Mouse (Mus musculus): ENCODE data around the gene Ano9. TPM values are rescaled to one million over a fixed set of nuclear protein-coding genes. Genes with fewer than 3 reads are reported as not detected.

Gene Ano9
- polyA plus RNA-seq, 1 experiment from 2014 or later = 0.69 TPM

DNA sequence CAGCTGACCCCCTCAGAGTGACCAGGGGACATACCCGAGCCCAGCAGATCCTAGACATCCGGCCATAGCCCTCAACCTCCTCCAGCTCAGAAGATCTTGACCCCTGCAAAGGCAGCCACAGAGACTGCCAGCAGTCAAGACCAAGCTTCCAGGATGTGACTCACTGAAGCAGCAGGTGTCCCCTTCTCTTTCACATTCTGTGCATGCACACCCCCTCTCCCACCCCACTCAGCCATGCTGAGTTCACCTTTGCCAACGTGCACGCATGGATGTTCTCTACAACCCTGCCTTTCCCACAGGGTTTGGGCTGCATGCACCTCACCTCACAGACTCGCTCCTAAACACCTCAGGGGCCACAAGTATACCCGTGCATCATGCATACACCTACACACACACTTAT, 21.6 kb downstream of the Ano9 start:
- H3K4me3 ChIP-seq = no peak overlapping the region
- no peaks in the 10 kb centered on the region for H3K9me3 ChIP-seq
- no peak for DNase-seq (ENCODE audit: extremely low spot score, low spot score)
- H3K27ac ChIP-seq = no peak overlapping the region
- H3K4me1 ChIP-seq = peaks cover 46% of the 10 kb centered on the region
- H3K36me3 ChIP-seq (replicated peaks) = no peaks in the 10 kb centered on the region
- 88% methylated on average over 6 of the region's 6 CpGs for WGBS
- H3K27me3 ChIP-seq (ENCODE audit: poor library complexity, severe bottlenecking) = peaks cover 85% of the 10 kb centered on the region

DNA sequence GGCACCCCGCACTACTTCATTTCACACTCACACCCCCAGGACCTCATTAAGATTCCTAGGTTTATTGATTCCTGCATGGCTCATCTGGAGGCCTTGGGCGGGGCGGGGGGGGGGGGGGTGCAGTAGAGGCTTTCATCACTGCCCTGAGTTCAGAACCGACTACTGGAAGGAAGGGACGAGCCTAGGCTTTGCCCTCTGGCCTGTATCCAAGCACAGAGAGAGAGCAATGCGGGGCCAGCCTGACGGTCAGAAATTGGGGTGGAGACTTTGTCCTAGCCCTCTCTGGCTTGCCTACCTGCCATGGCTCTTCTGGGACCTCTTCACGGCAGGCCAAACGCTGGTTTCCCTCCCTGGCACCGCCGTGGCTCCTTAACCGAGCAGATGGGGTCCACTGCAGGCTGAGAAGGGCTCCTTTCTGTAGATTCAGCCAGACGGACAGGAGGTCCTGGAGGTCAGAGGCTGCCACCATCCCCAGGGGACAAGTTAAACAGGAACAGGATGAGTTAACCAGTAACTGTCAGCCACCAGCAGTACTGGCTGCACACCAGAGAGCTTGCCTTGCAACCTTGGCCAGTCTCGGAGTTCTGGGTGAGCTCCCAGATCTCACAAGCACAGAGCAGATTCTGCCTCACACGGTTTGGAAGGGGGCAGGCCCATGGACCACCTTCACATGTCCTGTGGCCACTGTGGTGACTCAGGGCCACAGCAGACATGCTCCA, 23.0 kb downstream of the Ano9 start:
- Histone ChIP-seq H3K27ac (no peak overlapping the region), H3K27me3 (ENCODE audit: poor library complexity, severe bottlenecking) (peaks cover 85% of the 10 kb centered on the region), H3K9me3 (no peaks in the 10 kb centered on the region), H3K4me3 (no peak overlapping the region), H3K4me1 (peaks cover 41% of the 10 kb centered on the region), H3K36me3 (replicated peaks) (no peaks in the 10 kb centered on the region)
- DNase-seq (ENCODE audit: extremely low spot score, low spot score) = no peak
- WGBS = 70% methylated on average over 15 of the region's 15 CpGs

DNA sequence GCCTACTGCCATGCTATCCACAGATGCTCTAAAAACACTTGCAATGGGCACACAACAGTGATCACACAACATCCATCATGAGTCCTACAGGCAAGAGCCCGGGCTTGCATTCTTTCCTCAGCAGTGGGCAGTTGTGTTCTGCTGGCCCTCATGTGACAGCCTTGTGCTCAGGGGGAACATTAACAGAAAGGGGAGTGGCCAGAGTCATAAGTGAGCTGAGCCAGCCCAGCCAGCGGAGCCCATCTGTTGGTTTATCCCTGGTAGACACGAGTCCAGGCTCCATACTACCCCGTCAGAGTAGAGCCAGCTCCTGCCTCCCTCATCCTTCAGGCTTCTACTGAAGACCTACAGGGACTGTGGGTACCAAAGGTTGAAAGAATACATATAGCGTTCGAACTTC, 23.7 kb downstream of the Ano9 start:
- Histone ChIP-seq H3K9me3 (no peaks in the 10 kb centered on the region), H3K27me3 (ENCODE audit: poor library complexity, severe bottlenecking) (peaks cover 85% of the 10 kb centered on the region), H3K4me3 (no peak overlapping the region), H3K4me1 (peaks cover 38% of the 10 kb centered on the region), H3K36me3 (replicated peaks) (no peaks in the 10 kb centered on the region), H3K27ac (no peak overlapping the region)
- DNase-seq (ENCODE audit: extremely low spot score, low spot score) = no peak
- 91% methylated on average over 6 of the region's 6 CpGs for WGBS

DNA sequence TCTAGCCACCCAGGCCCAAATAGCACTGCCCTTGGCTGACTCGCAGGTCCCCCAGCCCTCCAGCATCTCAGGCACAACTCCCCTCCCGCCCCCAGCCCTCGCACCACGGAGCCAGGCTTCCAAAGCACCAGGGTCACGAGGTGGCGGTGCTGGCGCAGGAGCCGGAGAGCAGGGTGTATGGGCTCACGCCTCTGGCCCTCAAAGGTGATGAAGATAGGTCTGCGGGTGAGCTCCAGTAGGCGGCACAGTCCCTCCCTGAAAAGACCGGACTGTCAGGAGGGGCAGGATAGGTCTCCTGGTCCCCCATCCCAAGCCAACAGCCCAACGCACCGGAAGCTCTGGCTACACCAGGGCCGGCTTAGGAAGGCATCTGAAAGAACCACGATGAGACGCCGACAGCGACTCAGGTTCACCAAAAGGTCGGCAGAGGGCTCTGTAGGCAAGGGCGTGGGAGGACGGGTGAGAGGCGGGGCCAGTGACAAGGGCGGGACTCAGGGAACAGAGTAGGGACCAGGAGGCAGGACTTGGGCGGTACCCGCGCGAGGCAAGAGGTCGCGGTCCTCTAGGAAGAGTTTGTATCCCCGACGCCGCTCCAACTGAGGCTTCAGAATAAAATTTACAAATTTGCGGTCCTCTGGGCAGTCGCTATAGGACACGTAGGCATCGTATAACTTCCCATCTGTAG, 25.4 kb downstream of the Ano9 start:
- peak overlapping the region; percentile 45 for H3K4me3 ChIP-seq
- DNase-seq (ENCODE audit: extremely low spot score, low spot score) = peak; percentile 86
- 8% methylated on average over 37 of the region's 37 CpGs for WGBS
- no peaks in the 10 kb centered on the region for H3K9me3 ChIP-seq
- no peaks in the 10 kb centered on the region for H3K36me3 ChIP-seq (replicated peaks)
- peaks cover 85% of the 10 kb centered on the region for H3K27me3 ChIP-seq (ENCODE audit: poor library complexity, severe bottlenecking)
- peaks cover 53% of the 10 kb centered on the region for H3K4me1 ChIP-seq
- H3K27ac ChIP-seq = peak overlapping the region; percentile 78

- Histone ChIP-seq H3K27ac (no peak overlapping the region), H3K9me3 (no peaks in the 10 kb centered on the region), H3K27me3 (ENCODE audit: poor library complexity, severe bottlenecking) (peaks cover 84% of the 10 kb centered on the region), H3K36me3 (replicated peaks) (no peaks in the 10 kb centered on the region), H3K4me1 (peaks cover 45% of the 10 kb centered on the region), H3K4me3 (no peak overlapping the region)
- WGBS = 66% methylated on average over 8 of the region's 8 CpGs
- DNase-seq (ENCODE audit: extremely low spot score, low spot score) = no peak
Observed at GRCm38 (mm10) chr7:141090228-141090627, 27.4 kb downstream of the Ano9 start.

GRCm38 (mm10) chr7:141088473-141088872, 29.1 kb downstream of the Ano9 start:
- Histone ChIP-seq H3K27ac (no peak overlapping the region), H3K4me3 (peak overlapping the region; percentile 35), H3K27me3 (ENCODE audit: poor library complexity, severe bottlenecking) (peaks cover 69% of the 10 kb centered on the region), H3K4me1 (peaks cover 36% of the 10 kb centered on the region), H3K9me3 (no peaks in the 10 kb centered on the region), H3K36me3 (replicated peaks) (no peaks in the 10 kb centered on the region)
- DNase-seq (ENCODE audit: extremely low spot score, low spot score) = no peak
- 24% methylated on average over 18 of the region's 18 CpGs for WGBS

DNA sequence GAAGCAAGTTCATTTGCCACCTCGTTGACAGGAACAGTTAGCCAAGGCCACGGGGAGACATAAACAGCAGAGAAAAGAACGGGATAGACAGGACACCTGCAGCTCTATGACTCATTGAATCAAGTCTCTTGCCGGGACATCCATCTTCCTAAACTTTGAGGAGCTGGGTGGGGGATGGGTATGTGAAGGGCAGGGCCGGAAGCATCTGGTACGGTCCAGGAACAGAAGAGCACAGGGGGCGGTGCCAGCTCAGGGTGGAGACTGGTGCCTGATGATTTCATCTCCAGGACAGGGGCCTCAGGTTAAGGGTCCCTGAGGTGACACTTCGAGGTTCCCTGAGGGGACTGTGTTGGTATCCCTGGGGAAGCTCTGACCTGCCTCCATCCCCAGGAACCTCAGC, 29.7 kb downstream of the Ano9 start:
- Histone ChIP-seq H3K27ac (no peak overlapping the region), H3K36me3 (replicated peaks) (no peaks in the 10 kb centered on the region), H3K9me3 (no peaks in the 10 kb centered on the region; the same call in 1 of the 2 replicates), H3K4me3 (no peak overlapping the region), H3K27me3 (ENCODE audit: poor library complexity, severe bottlenecking) (peaks cover 64% of the 10 kb centered on the region), H3K4me1 (peaks cover 34% of the 10 kb centered on the region)
- WGBS = 57% methylated on average over 8 of the region's 8 CpGs
- no peak for DNase-seq (ENCODE audit: extremely low spot score, low spot score)

DNA sequence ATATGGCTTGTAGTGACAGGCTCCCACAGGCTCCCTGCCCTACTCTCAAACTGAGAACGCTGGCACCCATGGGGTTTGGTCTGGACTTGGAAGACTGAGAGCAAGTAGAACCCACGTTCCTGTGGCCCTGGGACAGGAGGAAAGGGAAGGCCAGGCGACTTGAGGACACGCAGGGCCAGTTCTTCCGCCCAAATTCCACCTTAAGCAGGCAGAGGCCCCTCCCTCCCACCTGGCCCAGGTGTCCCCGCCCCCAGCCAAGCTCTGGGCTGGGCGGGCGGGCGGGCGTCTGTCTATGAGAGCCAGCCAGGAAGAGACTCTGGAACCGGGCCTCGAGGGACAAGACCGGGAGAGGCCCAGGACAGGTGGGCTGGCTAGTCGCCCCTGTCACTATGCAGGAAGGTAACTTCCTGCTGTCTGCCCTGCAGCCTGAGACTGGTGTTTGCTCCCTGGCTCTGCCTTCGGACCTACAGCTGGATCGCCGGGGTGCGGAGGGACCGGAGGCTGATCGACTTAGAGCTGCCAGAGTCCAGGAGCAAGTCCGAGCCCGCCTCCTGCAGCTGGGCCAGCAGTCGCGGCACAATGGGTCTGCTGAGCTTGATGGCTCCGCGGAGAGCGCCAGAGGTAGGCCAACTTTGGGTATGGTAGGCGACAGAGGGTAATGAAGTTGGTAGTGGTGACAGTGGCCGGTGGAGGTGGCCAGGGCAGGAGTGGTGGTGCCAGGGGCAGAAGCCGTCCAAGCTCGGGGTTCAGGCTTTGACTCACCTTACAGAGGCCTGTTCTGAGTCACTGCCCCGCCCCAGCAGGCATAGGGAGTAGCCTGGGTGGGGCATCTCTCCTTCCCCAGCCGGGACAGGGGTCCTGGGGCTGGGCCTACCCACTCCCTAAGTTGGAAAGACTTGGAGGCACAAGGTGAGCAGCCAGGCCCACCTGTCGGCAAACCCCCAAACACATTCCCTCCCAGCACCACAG, 37.8 kb downstream of the Ano9 start:
- WGBS = 20% methylated on average over 34 of the region's 34 CpGs
- DNase-seq (ENCODE audit: extremely low spot score, low spot score) = no peak
- H3K36me3 ChIP-seq (replicated peaks) = no peaks in the 10 kb centered on the region
- peaks cover 20% of the 10 kb centered on the region; the same call in 1 of the 2 replicates for H3K4me1 ChIP-seq
- no peak overlapping the region; the same call in 1 of the 2 replicates for H3K4me3 ChIP-seq
- H3K27me3 ChIP-seq (ENCODE audit: poor library complexity, severe bottlenecking) = peaks cover 42% of the 10 kb centered on the region
- H3K27ac ChIP-seq = 0 out of 2 replicates have a peak overlapping the region, but pooled peaks have one; percentile 20
- no peaks in the 10 kb centered on the region; the same call in 1 of the 2 replicates for H3K9me3 ChIP-seq

DNA sequence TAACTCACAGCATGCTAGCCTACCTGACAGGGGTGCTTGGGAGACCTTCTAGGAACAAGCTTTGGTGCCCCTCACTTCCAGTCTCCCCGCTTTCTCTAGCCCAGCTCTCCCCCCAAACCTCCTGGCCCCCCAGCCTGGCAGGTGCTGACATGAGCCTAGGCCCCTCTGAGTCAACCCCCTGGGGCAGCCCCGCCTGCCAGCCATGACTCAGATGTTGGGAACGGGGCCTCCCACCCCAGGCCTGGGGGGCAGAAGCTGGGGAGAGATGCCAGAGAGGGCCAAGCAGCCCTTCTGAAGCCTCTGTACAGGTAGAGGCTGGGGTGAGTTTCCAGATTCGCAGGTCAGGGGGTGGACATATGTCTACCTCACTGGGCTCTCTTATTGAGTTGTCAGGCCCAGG, 38.7 kb downstream of the Ano9 start:
- peaks cover 42% of the 10 kb centered on the region for H3K27me3 ChIP-seq (ENCODE audit: poor library complexity, severe bottlenecking)
- peaks cover 20% of the 10 kb centered on the region; the same call in 1 of the 2 replicates for H3K4me1 ChIP-seq
- no peaks in the 10 kb centered on the region; the same call in 1 of the 2 replicates for H3K9me3 ChIP-seq
- DNase-seq (ENCODE audit: extremely low spot score, low spot score) = no peak
- no peak overlapping the region for H3K4me3 ChIP-seq
- no peaks in the 10 kb centered on the region for H3K36me3 ChIP-seq (replicated peaks)
- H3K27ac ChIP-seq = no peak overlapping the region
- 87% methylated on average over 4 of the region's 4 CpGs for WGBS

- H3K27me3 ChIP-seq (ENCODE audit: poor library complexity, severe bottlenecking) = peaks cover 41% of the 10 kb centered on the region
- no peaks in the 10 kb centered on the region for H3K36me3 ChIP-seq (replicated peaks)
- H3K4me1 ChIP-seq = peaks cover 20% of the 10 kb centered on the region; the same call in 1 of the 2 replicates
- no peak within 1 kb of the TSS for H3K4me3 ChIP-seq
- no peaks in the 10 kb centered on the region; the same call in 1 of the 2 replicates for H3K9me3 ChIP-seq
- WGBS = 92% methylated on average over 15 of the region's 15 CpGs
- H3K27ac ChIP-seq = no peak within 1 kb of the TSS
- DNase-seq (ENCODE audit: extremely low spot score, low spot score) = no peak
Observed at GRCm38 (mm10) chr7:141077841-141078240, 39.8 kb downstream of the Ano9 start, which contains the start of gene Pkp3. Gene Pkp3, plus strand, starts transcription at chr7:141078218.

GRCm38 (mm10) chr7:141073782-141074181, 43.8 kb downstream of the Ano9 start:
- H3K9me3 ChIP-seq = no peaks in the 10 kb centered on the region
- H3K27me3 ChIP-seq (ENCODE audit: poor library complexity, severe bottlenecking) = peaks cover 48% of the 10 kb centered on the region
- peaks cover 25% of the 10 kb centered on the region for H3K4me1 ChIP-seq
- DNase-seq (ENCODE audit: extremely low spot score, low spot score) = no peak
- no peak overlapping the region for H3K4me3 ChIP-seq
- 85% methylated on average over 4 of the region's 4 CpGs for WGBS
- H3K27ac ChIP-seq = no peak overlapping the region
- peaks cover 2% of the 10 kb centered on the region for H3K36me3 ChIP-seq (replicated peaks)

DNA sequence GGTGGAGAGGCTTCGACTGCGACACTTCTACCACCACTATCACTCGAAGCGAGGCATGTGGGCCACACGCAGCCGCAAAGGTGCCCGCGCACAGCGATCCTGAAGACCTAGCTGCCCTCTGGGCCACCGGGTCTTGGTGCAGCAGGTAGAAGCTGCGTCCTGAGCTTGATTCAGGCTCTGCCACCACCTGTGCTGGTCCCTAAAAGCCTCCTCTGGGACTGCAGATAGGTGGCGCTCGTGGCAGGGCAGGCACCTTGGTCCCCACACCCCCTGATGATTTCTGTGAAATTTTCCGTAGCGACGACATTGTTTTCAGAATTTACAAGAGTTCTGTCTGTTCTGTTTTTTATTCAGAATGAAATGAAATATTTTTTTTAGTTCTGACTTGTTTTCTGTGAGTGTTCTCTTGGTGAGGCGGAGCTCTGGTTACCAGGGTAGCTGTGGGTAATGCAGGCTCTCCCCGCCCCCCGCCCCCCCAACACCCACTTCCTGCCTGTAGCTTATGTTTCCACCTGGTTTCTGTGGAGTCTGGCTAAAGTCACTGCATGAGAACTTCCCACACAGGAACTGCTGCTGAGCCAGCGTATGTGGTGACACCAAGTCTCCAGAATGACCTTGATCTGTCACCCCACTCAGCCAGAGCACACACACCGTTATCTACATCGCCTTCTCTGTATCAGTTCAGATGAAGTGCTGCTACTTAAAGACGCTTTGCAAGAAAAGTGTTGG, 45.4 kb downstream of the Ano9 start:
- H3K4me3 ChIP-seq = no peak overlapping the region
- peaks cover 18% of the 10 kb centered on the region for H3K36me3 ChIP-seq (replicated peaks)
- H3K27me3 ChIP-seq (ENCODE audit: poor library complexity, severe bottlenecking) = peaks cover 49% of the 10 kb centered on the region
- DNase-seq (ENCODE audit: extremely low spot score, low spot score) = no peak
- H3K9me3 ChIP-seq = no peaks in the 10 kb centered on the region
- no peak overlapping the region for H3K27ac ChIP-seq
- 40% methylated on average over 23 of the region's 23 CpGs for WGBS
- H3K4me1 ChIP-seq = peaks cover 24% of the 10 kb centered on the region

Measured in forebrain, embryonic 10.5 days (tissue).